Mouse (Mus musculus): ENCODE data around the gene 1700011L22Rik. TPM values are rescaled to one million over a fixed set of nuclear protein-coding genes. Genes with fewer than 3 reads are reported as not detected.

1700011L22Rik gene
- polyA plus RNA-seq, 1 experiment from 2014 or later, result not detected

DNA sequence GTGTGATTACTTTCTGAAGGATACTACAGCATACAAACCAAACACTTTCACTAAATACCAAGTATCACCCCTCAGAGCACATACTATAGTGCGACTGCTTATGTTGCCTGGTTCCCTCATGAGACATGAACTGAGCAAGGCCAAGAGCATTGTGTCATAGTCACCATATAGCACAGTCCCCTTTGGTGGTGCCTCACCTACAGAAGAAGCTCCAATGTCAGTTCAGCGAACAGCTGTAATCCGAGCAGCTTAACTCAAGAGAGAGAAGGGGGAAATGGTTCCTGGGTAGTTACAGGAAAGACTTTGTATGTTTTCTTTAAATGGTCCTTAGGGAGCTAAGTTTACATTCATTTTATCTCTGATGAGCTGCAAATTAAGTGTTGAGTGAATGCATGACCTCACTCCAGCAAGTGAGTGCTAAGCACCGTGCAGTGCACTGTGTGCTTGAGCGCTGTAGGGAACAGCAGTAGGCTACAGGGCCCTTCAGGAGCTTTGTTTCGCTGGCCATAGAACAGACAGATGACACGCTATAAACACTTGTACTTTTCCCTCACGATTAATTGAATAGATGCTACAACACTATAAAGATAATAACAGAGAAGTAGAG, 29.0 kb upstream of the 1700011L22Rik start:
- Histone ChIP-seq H3K36me3 (peaks cover 54% of the 10 kb centered on the region), H3K4me1 (no peaks in the 10 kb centered on the region), H3K9ac (no peak overlapping the region), H3K27me3 (no peaks in the 10 kb centered on the region), H3K4me2 (replicated peaks) (no peak overlapping the region), H3K4me3 (no peak overlapping the region), H3K27ac (no peak overlapping the region), H3K9me3 (replicated peaks) (no peaks in the 10 kb centered on the region)
- ATAC-seq (ENCODE audit: low FRiP score), result no peak
- WGBS, result 76% methylated on average over 8 of the region's 8 CpGs

DNA sequence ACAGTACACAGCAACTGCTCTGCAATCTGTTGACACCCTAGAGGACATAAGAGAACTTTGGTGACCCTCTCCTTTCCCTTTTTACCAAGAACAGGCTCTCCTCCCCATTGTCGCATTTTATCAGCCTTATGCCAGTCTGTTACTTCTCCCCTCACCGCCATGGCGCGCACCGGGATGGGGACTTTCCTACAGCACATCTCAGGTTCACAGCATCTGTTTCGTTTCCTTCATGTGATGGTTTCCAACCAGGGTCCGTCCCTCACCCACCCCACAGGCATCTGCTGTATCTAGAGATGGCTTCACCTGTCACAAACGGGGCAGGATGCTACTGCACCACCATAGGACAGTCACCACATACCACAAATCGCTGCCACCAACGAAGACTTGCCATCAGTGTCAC, 26.6 kb upstream of the 1700011L22Rik start:
- no peak for ATAC-seq (ENCODE audit: low FRiP score)
- no peak overlapping the region for H3K4me2 ChIP-seq (replicated peaks)
- WGBS, result 93% methylated on average over 10 of the region's 10 CpGs
- no peaks in the 10 kb centered on the region for H3K4me1 ChIP-seq
- H3K27ac ChIP-seq, result no peak overlapping the region
- peaks cover 68% of the 10 kb centered on the region for H3K36me3 ChIP-seq
- H3K4me3 ChIP-seq, result no peak overlapping the region
- no peaks in the 10 kb centered on the region for H3K9me3 ChIP-seq (replicated peaks)
- H3K27me3 ChIP-seq, result no peaks in the 10 kb centered on the region
- H3K9ac ChIP-seq, result no peak overlapping the region

DNA sequence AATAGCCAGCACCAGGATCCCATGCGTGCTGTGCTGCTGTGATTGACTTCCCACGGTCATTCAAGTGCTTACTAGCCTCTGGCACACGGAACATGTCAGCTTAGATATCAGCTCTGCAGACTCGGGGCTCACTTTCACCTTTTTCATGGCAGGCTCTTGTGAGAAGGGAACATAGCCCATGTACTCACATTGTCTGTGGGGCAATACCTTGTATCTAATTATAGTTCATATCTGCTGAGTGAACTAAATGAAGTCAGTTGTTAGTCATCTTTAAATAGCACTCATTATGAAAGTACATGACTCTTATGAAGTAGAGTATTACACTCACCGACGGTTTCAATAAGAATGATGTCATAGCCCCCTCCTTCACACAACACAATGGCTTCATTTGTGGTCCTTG, 25.4 kb upstream of the 1700011L22Rik start:
- Histone ChIP-seq H3K4me1 (no peaks in the 10 kb centered on the region), H3K27me3 (no peaks in the 10 kb centered on the region), H3K9ac (no peak overlapping the region), H3K4me3 (no peak overlapping the region), H3K4me2 (replicated peaks) (no peak overlapping the region), H3K9me3 (replicated peaks) (no peaks in the 10 kb centered on the region), H3K36me3 (peaks cover 74% of the 10 kb centered on the region), H3K27ac (no peak overlapping the region)
- WGBS, result 90% methylated on average over 6 of the region's 6 CpGs
- no peak for ATAC-seq (ENCODE audit: low FRiP score)

DNA sequence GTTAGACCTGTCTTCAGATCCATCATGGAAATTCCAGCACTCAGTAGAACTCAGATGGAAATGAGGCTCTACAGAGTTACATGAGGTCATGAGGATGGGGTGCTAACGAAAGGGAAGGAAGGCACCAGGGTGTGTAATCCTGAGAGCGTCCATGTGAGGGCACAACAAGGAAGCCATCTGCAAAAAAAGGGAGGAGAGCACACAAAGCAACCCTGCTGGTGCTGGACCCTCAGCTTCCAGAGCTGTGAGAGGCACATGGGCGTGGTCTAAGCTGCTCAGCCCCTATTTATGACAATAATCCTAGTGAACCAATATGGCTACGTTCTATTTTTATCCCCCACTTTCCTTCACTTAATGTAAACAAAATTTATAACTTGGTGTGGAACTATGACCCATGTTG, 24.3 kb upstream of the 1700011L22Rik start:
- H3K4me3 ChIP-seq, result no peak overlapping the region
- WGBS, result 73% methylated on average over 4 of the region's 4 CpGs
- peaks cover 80% of the 10 kb centered on the region for H3K36me3 ChIP-seq

DNA sequence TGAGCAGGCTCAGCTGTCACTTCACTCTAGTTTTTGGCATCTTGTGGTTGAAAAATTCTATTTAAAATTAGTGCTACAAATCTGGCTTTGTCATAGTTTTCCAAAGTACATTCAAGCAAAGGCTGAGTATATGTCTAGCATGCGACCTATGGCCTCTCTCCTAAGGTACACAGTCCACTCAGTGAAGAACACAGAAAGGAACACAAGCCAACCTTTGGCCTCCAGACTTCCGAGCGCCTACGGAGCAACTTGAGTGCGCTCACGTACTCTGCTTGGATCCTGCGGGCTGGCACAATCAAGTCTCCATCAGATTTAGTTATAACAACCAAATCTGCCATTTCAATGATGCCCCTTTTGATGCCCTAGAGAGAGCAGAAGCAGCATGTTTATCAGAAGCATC, 20.6 kb upstream of the 1700011L22Rik start:
- ATAC-seq (ENCODE audit: low FRiP score), result no peak
- Histone ChIP-seq H3K36me3 (peaks cover 74% of the 10 kb centered on the region), H3K4me2 (replicated peaks) (no peak overlapping the region), H3K27ac (no peak overlapping the region), H3K4me1 (no peaks in the 10 kb centered on the region), H3K9me3 (replicated peaks) (no peaks in the 10 kb centered on the region), H3K27me3 (no peaks in the 10 kb centered on the region), H3K4me3 (no peak overlapping the region), H3K9ac (no peak overlapping the region)
- 95% methylated on average over 7 of the region's 7 CpGs for WGBS

More for the DNA sequence above, 24.3 kb upstream of the 1700011L22Rik start:
- H3K27ac ChIP-seq, result no peak overlapping the region
- ATAC-seq (ENCODE audit: low FRiP score), result no peak
- H3K4me1 ChIP-seq, result no peaks in the 10 kb centered on the region
- H3K4me2 ChIP-seq (replicated peaks), result no peak overlapping the region
- no peaks in the 10 kb centered on the region for H3K9me3 ChIP-seq (replicated peaks)
- H3K27me3 ChIP-seq, result no peaks in the 10 kb centered on the region
- no peak overlapping the region for H3K9ac ChIP-seq

DNA sequence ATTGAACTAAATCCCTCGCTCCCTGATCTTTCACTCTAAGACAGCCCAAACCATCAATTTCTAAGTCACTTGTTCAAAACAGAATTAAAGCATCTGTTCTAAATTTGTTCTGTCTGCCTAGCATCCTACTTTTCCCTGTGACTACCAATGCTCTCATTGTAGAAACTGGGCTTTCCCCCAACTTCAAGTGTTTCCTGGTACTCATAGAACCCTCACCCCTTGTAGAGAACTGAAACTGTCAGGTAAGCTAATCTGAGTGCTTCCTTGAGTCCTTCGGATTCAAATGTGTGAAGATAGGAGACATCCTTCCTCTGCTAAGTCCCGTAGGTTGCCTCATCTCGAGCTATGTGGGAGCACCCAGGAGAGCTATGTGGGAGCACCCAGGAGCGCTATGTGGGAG, 13.6 kb upstream of the 1700011L22Rik start:
- WGBS, result 93% methylated on average over 5 of the region's 5 CpGs
- no peak for ATAC-seq (ENCODE audit: low FRiP score)

DNA sequence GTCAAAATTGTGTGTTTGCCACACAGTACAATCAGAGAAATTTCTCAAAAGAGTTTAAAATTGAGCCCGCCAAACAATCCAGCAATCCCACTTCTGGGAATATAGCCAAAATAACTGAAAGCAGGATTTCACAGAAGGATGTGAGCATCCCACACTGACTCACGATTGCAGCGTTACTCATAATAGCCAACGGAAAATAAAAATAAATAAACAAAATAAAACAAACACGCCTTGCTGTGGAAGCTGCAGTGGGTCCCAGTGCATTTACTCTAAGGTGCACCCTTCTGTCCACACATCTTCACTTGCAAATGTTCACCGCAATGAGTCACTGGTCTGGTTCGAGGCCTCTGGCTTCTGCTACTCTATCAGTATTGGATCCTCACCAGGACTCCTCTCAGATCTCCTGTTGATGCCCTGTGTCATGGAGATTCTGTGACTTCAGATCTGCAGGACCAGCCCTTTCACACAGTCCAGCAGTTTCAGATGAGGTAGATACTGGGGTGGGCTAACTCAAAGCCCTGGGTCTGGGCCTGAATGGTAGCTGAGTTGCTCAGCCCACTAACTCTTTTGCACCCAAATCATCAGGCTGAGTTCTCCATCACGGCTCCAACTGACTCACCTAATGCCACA, 7.8 kb upstream of the 1700011L22Rik start:
- 83% methylated on average over 8 of the region's 8 CpGs for WGBS
- H3K4me2 ChIP-seq (replicated peaks), result no peak overlapping the region

More for the DNA sequence above, 13.6 kb upstream of the 1700011L22Rik start:
- Histone ChIP-seq H3K9me3 (replicated peaks) (0 out of 2 replicates have a peak, but pooled peaks cover 5% of the 10 kb centered on the region), H3K27ac (no peak overlapping the region), H3K9ac (no peak overlapping the region), H3K4me1 (no peaks in the 10 kb centered on the region), H3K36me3 (peaks cover 4% of the 10 kb centered on the region; the same call in 1 of the 2 replicates), H3K4me3 (no peak overlapping the region), H3K4me2 (replicated peaks) (no peak overlapping the region), H3K27me3 (no peaks in the 10 kb centered on the region)

DNA sequence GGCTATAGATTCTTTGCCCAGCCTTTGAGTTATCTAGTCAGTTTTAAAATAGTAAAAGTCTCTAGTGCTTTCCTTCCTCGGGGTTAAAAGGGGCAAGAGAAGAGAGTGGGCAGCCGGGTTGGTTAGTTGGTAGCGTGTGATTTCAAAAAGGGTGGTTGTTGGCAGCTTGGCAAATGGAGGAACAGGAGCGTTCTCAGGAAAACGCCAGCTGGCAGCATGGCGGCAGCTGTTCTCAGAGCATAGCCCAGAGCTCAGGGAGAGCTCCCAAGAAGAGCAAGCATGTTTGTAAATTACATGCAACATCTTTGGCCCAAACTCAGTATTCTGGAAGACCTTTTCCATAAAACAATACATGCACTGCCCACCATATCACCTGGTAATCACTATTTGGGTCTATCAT, 5.4 kb upstream of the 1700011L22Rik start:
- Histone ChIP-seq H3K4me1 (no peaks in the 10 kb centered on the region), H3K4me2 (replicated peaks) (no peak overlapping the region), H3K27ac (no peak overlapping the region), H3K9ac (no peak overlapping the region), H3K27me3 (no peaks in the 10 kb centered on the region), H3K36me3 (no peaks in the 10 kb centered on the region), H3K9me3 (replicated peaks) (no peaks in the 10 kb centered on the region), H3K4me3 (no peak overlapping the region)
- ATAC-seq (ENCODE audit: low FRiP score), result no peak
- WGBS, result 90% methylated on average over 6 of the region's 6 CpGs

More for the DNA sequence above, 7.8 kb upstream of the 1700011L22Rik start:
- no peaks in the 10 kb centered on the region for H3K36me3 ChIP-seq
- H3K27me3 ChIP-seq, result no peaks in the 10 kb centered on the region
- no peaks in the 10 kb centered on the region for H3K9me3 ChIP-seq (replicated peaks)
- no peak for ATAC-seq (ENCODE audit: low FRiP score)
- no peak overlapping the region for H3K27ac ChIP-seq
- no peak overlapping the region for H3K9ac ChIP-seq
- H3K4me3 ChIP-seq, result no peak overlapping the region
- H3K4me1 ChIP-seq, result no peaks in the 10 kb centered on the region

DNA sequence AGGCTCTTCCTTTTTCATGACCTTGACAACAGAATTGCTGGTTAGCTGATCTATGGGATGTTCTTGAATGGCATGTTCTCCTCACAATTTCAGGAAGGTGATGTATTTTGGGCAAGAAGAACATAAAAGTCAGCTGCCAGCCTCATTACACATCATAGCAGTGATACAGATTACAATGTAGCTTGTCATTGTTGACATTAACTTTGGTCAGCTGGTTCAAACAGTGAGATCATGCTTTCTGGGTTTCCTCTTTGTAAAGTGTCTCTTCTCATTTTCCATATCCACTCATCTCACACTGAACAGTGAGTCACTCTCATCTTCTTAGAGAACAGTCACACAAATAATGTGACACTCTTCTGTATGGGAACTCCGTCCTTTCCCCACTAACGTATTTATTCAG, 4.9 kb downstream of the 1700011L22Rik start:
- H3K27me3 ChIP-seq, result no peaks in the 10 kb centered on the region
- WGBS, result 87% methylated on average over 2 of the region's 2 CpGs

DNA sequence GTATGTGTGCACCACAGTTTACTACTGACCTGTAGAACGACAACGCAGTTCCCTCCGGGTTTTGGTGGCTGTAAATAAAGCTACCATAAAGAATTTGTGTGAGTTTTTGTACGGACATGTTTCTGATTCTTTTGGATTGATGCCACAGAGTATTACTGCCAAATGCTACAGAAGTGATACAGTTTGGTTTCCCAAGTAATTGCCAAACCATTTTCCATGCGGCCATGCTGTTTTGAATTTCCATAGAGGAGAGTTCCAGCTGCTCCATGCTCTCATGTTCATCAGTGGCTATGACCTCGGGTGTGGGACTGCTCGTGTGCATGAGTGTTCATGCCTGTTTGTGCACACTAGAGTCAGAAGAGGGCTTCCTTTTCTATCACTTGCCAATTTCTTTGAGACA, 8.4 kb downstream of the 1700011L22Rik start:
- no peak overlapping the region for H3K4me3 ChIP-seq
- no peak overlapping the region for H3K4me2 ChIP-seq (replicated peaks)
- H3K9ac ChIP-seq, result no peak overlapping the region
- H3K4me1 ChIP-seq, result no peaks in the 10 kb centered on the region
- no peak for ATAC-seq (ENCODE audit: low FRiP score)
- H3K36me3 ChIP-seq, result no peaks in the 10 kb centered on the region
- H3K9me3 ChIP-seq (replicated peaks), result no peaks in the 10 kb centered on the region
- H3K27ac ChIP-seq, result no peak overlapping the region
- no peaks in the 10 kb centered on the region for H3K27me3 ChIP-seq
- 85% methylated on average over 7 of the region's 7 CpGs for WGBS

More for the DNA sequence above, 4.9 kb downstream of the 1700011L22Rik start:
- H3K9ac ChIP-seq, result no peak overlapping the region
- no peaks in the 10 kb centered on the region for H3K9me3 ChIP-seq (replicated peaks)
- H3K4me2 ChIP-seq (replicated peaks), result no peak overlapping the region
- no peak for ATAC-seq (ENCODE audit: low FRiP score)
- no peak overlapping the region for H3K27ac ChIP-seq
- H3K4me1 ChIP-seq, result no peaks in the 10 kb centered on the region
- no peaks in the 10 kb centered on the region for H3K36me3 ChIP-seq
- no peak overlapping the region for H3K4me3 ChIP-seq

DNA sequence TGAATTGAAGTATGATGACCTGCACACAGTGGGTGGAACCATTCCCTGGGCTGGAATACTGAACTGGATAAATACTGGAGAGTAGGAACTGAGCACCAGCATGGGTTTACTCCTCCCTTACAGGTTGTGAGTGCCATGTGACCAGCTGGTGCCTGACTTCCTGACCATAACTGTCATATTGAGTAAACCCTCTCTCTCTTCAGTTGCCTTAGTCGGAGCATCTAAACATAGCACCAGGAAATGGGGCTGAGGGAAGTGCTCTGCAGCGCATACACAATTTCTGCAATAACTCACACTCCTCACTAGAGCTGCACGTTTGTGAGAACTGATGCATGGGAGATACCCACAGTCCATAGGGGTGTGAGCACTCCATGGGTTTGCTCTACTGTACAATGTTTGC, 9.1 kb downstream of the 1700011L22Rik start:
- Histone ChIP-seq H3K9me3 (replicated peaks) (no peaks in the 10 kb centered on the region), H3K4me1 (no peaks in the 10 kb centered on the region), H3K27ac (no peak overlapping the region), H3K27me3 (no peaks in the 10 kb centered on the region), H3K9ac (no peak overlapping the region), H3K4me3 (no peak overlapping the region), H3K4me2 (replicated peaks) (no peak overlapping the region), H3K36me3 (no peaks in the 10 kb centered on the region)
- WGBS, result 81% methylated on average over 3 of the region's 3 CpGs
- no peak for ATAC-seq (ENCODE audit: low FRiP score)

DNA sequence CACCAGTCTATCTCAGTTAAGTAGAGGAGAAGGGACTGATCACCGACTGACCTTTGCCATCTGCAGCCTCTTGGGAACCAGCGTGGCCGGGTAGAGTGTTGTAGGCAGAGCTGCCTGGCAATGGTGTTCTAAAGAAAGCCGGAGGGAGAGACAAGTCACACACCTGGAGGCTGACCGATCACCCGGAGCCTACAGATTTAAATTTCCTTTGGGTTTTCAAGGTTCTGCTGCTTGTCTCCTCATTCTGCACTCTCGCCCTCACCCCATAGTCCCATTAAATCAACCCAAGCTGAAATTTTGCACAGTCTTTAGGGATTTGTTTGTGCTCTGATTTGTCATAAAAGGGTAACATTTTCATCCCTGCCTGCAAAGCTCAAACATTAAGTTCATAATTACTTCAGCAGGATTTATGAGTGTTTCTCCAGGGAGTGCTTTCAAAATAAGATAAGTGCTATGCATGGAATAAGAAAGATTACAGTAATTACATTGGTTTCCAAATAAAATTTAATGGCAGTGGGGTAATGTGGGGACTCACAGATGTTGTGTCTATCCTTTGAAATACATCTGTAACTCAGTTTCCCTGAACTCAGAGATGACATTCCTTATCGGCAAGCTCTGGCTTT, 19.0 kb downstream of the 1700011L22Rik start:
- 88% methylated on average over 8 of the region's 8 CpGs for WGBS
- Histone ChIP-seq H3K27ac (no peak overlapping the region), H3K27me3 (no peaks in the 10 kb centered on the region), H3K9ac (no peak overlapping the region), H3K4me1 (no peaks in the 10 kb centered on the region), H3K36me3 (no peaks in the 10 kb centered on the region), H3K4me3 (no peak overlapping the region), H3K4me2 (replicated peaks) (no peak overlapping the region), H3K9me3 (replicated peaks) (peaks cover 14% of the 10 kb centered on the region; the same call in 1 of the 2 replicates)
- ATAC-seq (ENCODE audit: low FRiP score), result no peak

Data from hindbrain, embryonic 12.5 days (tissue).